Mouse (Mus musculus) neural tube, embryonic 14.5 days (tissue): ENCODE measurements around the gene Gm5148. TPM values are rescaled to one million over a fixed set of nuclear protein-coding genes. Genes with fewer than 3 reads are reported as not detected.

Experiments used
- ATAC-seq: fragments of 200-750 bp; cut with Nextera tagmentation; 2 replicates; pipeline ENCODE4 v1.8.0; 2017; ENCODE audit warnings: low read depth, mild to moderate bottlenecking, moderate TSS enrichment, moderate library complexity
- H3K27ac ChIP-seq: fragments of 300-500 bp; sonication (generic); 2 replicates; pipeline ENCODE4 v1.5.1; 2014; ENCODE audit warnings: low read depth, mild to moderate bottlenecking, control low read depth, low read length, moderate library complexity, mixed read lengths
- H3K27me3 ChIP-seq: fragments of 300-500 bp; sonication (generic); 2 replicates; pipeline ENCODE4 v1.6.1; 2014; ENCODE audit warnings: low read length; ENCODE audit not compliant: control insufficient read depth, insufficient read depth
- H3K36me3 ChIP-seq: fragments of 300-500 bp; sonication (generic); 2 replicates; pipeline ENCODE4 v1.6.1; 2014; ENCODE audit warnings: low read length, mixed read lengths; ENCODE audit not compliant: control insufficient read depth, insufficient read depth
- H3K4me1 ChIP-seq: fragments of 300-500 bp; sonication (generic); 2 replicates; pipeline ENCODE4 v1.6.1; 2014; ENCODE audit warnings: low read length; ENCODE audit not compliant: control insufficient read depth, insufficient read depth
- H3K4me2 ChIP-seq: fragments of 300-500 bp; sonication (generic); 2 replicates; pipeline ENCODE4 v1.6.1; 2014; ENCODE audit warnings: mild to moderate bottlenecking, low read depth, low read length, control low read depth
- H3K4me3 ChIP-seq: fragments of 300-500 bp; sonication (generic); 2 replicates; pipeline ENCODE4 v1.5.1; 2014; ENCODE audit warnings: low read depth, low read length, control low read depth, mixed read lengths
- H3K9ac ChIP-seq: fragments of 300-500 bp; sonication (generic); replicated peaks from 2 replicates; pipeline ENCODE4 v1.6.1; 2014; ENCODE audit warnings: low read depth, mild to moderate bottlenecking, control low read depth, low read length, mixed read lengths
- H3K9me3 ChIP-seq: fragments of 300-500 bp; sonication (generic); 2 replicates; pipeline ENCODE4 v1.6.1; 2016; ENCODE audit warnings: low read length; ENCODE audit not compliant: control insufficient read depth
- WGBS: fragments of 180-500 bp; shearing (Covaris S2); extraction: QIAGEN DNeasy Blood & Tissue Kit; methylation state at CpG from one replicate; pipeline ENCODE4 v1.1.7; 2014; 5-methylcytosine and 5-hydroxymethylcytosine counted together
- polyA plus RNA-seq: library from polyadenylated mRNA; unstranded; fragments of >200 nt; fragmentation: Nextera tagmentation; extraction: Ambion mirVana; gene quantifications from 2 replicates; pipeline ENCODE4 v1.2.1, GENCODE M21; 2014

Gene Gm5148
- polyA plus RNA-seq, 1 experiment from 2014 or later = 15.4 TPM

DNA sequence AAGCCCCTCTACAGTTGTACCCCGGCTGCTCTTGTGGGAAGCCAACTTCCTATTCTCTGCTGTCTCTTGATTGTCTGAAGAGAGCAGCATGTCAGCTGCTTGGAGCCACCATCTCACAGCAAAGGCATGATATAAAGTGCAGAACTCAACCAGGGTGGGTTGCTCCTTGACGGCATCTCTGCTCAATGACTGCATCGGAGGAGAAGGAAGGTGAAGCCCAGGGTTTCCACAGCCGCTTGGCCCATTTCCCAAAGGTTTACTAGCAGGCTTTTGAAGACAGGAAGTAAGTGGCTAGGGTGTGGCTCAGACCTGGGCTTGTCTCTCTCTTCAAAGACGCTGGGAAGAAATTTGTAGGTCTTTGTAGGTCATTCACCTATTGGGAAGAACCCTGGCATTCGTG lies 36.6 kb upstream of the Gm5148 start:
- Histone ChIP-seq H3K36me3 (no peaks in the 10 kb centered on the region), H3K4me3 (no peak overlapping the region), H3K9ac (no peak overlapping the region), H3K4me2 (no peak overlapping the region), H3K27ac (no peak overlapping the region), H3K9me3 (no peaks in the 10 kb centered on the region), H3K27me3 (no peaks in the 10 kb centered on the region), H3K4me1 (peaks cover 7% of the 10 kb centered on the region; the same call in 1 of the 2 replicates)
- WGBS = 89% methylated on average over 6 of the region's 6 CpGs
- ATAC-seq = no peak

DNA sequence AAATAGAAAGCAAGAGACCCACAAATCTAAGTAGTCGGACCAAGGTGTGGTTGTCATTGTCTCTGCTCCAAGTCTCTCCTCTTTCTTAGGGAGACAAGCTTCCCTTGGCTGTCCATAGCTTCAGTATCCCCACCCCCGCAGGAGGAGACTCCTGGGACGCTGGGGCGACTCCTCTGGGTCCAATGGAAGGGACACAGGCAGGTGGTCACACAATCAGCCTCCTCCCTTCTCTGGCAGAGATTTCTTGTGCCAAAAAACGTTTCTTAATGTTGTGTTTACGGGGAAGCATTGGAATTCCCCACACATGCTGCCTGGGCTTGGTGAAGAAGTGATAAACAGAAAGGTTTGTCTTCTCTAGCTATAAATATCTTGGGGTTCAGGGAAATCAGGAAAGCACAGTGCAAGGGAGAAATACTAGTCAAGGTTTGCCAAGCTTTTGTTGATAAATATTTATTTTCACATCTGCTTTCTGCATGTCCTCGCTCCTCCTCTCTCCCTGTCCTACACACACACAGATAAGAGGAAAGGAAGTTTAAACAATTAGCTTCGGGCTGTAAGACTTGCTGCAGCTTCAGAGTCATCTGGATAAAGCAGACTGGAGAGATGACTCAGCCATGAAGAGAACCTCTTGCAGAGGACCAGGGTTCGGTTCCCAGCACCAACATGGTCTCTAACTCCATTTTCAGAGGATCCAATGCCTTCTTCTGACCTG lies 34.5 kb upstream of the Gm5148 start:
- Histone ChIP-seq H3K9ac (no peak overlapping the region), H3K4me2 (peak overlapping the region; percentile 38; the same call in 1 of the 2 replicates), H3K9me3 (no peaks in the 10 kb centered on the region), H3K4me3 (no peak overlapping the region), H3K27me3 (no peaks in the 10 kb centered on the region), H3K36me3 (no peaks in the 10 kb centered on the region), H3K27ac (0 out of 2 replicates have a peak overlapping the region, but pooled peaks have one; percentile 16), H3K4me1 (peaks cover 7% of the 10 kb centered on the region; the same call in 1 of the 2 replicates)
- WGBS = 42% methylated on average over 9 of the region's 9 CpGs
- peak; percentile 29 for ATAC-seq

DNA sequence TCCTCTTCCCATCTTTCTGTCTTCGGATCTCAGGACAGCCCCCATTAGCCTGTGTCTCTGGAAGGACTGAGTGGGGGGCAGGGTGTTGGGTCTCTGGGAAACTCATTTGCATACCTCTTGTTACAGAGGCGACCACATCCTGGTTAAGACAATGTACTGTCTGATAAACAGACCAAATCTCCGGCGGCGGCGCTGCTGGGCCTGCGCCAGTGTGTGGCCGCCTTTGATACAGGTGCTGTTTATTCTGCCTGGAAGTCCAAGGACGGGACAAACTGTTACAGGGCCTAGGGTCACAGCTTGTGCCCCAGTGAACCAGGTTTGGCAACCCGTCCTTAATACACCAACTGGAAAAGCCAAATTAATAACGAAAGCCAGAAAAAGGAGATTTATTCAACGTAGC lies 33.8 kb upstream of the Gm5148 start:
- Histone ChIP-seq H3K36me3 (no peaks in the 10 kb centered on the region), H3K9ac (no peak overlapping the region), H3K27me3 (no peaks in the 10 kb centered on the region), H3K4me2 (peak overlapping the region; percentile 38; the same call in 1 of the 2 replicates), H3K27ac (0 out of 2 replicates have a peak overlapping the region, but pooled peaks have one; percentile 16), H3K9me3 (no peaks in the 10 kb centered on the region), H3K4me3 (no peak overlapping the region), H3K4me1 (peaks cover 7% of the 10 kb centered on the region; the same call in 1 of the 2 replicates)
- peak; percentile 90 for ATAC-seq
- WGBS = 3% methylated on average over 12 of the region's 12 CpGs

DNA sequence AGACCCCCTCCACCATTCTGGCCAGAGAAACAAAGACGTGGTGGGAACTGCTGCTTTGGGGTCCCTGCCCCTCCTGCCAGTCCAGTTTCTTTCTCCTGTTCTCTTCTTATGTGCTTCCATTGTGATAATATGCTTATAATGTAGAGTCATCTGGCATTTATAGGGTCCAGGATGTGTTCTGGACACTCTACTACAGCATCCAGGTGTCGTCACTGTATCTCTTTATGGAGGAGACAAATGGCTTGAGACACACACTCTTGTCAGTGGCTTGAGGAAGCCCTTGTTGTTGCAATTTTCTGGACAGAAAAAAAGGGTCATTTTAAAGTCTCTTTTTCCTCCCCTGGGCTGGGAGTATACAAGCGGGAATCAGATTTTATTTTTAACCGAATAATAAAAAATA lies 33.3 kb upstream of the Gm5148 start:
- 0 out of 2 replicates have a peak, but pooled peaks have one; percentile 7 for ATAC-seq
- no peak overlapping the region for H3K4me2 ChIP-seq
- H3K9me3 ChIP-seq = no peaks in the 10 kb centered on the region
- no peaks in the 10 kb centered on the region for H3K36me3 ChIP-seq
- H3K27me3 ChIP-seq = no peaks in the 10 kb centered on the region
- no peak overlapping the region for H3K9ac ChIP-seq
- no peak overlapping the region for H3K4me3 ChIP-seq
- peaks cover 7% of the 10 kb centered on the region; the same call in 1 of the 2 replicates for H3K4me1 ChIP-seq
- WGBS = 26% methylated on average over 4 of the region's 4 CpGs
- H3K27ac ChIP-seq = no peak overlapping the region

DNA sequence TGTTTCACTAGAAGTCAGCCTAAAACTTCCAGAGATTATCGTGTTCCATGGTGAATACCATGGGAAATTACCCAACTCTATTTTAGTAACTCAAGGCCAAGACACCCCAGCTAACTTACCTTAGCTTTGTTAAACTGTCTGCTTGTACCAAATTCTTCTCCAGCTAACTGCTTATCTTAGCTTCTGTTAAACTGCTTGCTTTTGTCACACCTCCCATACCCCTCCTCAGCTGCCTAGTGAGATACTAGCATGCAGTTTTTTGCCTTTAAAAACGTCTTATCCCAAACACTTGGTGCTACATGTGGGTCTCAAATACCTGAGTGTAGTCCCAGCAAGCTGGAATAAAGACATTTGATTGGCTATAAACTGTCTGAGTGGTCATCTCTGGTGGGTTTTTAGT lies 31.7 kb upstream of the Gm5148 start:
- Histone ChIP-seq H3K4me3 (no peak overlapping the region), H3K4me1 (peaks cover 7% of the 10 kb centered on the region; the same call in 1 of the 2 replicates), H3K9ac (no peak overlapping the region), H3K36me3 (no peaks in the 10 kb centered on the region), H3K27ac (no peak overlapping the region), H3K4me2 (no peak overlapping the region), H3K9me3 (no peaks in the 10 kb centered on the region), H3K27me3 (no peaks in the 10 kb centered on the region)
- WGBS = 67% methylated on average over 2 of the region's 2 CpGs
- ATAC-seq = no peak

DNA sequence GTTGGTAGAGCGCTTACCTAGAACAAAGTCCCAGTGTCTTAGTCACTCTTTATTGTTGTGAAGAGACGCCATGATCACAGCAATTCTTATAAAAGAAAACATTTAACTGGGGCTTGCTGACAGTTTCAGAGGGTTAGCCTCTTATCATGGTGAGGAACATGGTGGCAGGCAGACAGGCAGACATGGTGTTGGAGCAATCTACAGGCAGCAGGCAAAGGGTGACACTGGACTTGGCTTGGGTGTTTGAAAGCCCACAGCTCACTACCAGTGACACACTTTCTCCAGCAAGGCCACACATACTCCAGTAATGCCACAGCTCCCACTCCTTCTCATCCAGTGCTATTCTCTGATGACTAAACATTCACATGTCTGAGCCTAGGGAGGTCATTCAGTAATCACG lies 30.3 kb upstream of the Gm5148 start:
- no peak overlapping the region for H3K9ac ChIP-seq
- H3K36me3 ChIP-seq = no peaks in the 10 kb centered on the region
- no peaks in the 10 kb centered on the region for H3K9me3 ChIP-seq
- peaks cover 7% of the 10 kb centered on the region; the same call in 1 of the 2 replicates for H3K4me1 ChIP-seq
- H3K4me2 ChIP-seq = no peak overlapping the region
- no peak overlapping the region for H3K4me3 ChIP-seq
- no peak overlapping the region for H3K27ac ChIP-seq
- H3K27me3 ChIP-seq = no peaks in the 10 kb centered on the region
- WGBS = 92% methylated on average over 3 of the region's 3 CpGs
- ATAC-seq = no peak

DNA sequence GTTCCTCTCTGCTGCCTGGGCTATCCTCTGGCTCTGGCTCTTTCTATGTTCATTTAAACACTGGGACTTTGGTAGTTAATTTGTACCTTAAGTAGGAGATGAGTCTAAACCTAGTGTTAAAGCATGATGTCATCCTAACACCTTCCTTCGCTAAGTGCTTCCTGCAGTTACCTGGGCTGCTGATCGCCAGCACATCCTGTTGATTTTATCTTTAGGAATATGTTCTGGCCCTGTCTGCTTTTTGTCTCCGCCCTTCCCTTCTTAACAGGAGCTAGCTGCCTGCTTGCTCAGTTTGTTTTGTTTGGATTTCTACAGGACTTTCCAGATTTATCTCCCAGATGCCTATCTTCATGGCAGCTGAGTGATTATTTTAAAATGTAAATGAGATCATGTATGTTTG lies 28.9 kb upstream of the Gm5148 start:
- H3K9me3 ChIP-seq = no peaks in the 10 kb centered on the region
- no peak overlapping the region for H3K27ac ChIP-seq
- H3K4me3 ChIP-seq = no peak overlapping the region
- 94% methylated on average over 3 of the region's 3 CpGs for WGBS
- no peak overlapping the region for H3K4me2 ChIP-seq
- no peak for ATAC-seq
- H3K9ac ChIP-seq = no peak overlapping the region
- H3K4me1 ChIP-seq = peaks cover 4% of the 10 kb centered on the region; the same call in 1 of the 2 replicates
- no peaks in the 10 kb centered on the region for H3K27me3 ChIP-seq
- no peaks in the 10 kb centered on the region for H3K36me3 ChIP-seq

DNA sequence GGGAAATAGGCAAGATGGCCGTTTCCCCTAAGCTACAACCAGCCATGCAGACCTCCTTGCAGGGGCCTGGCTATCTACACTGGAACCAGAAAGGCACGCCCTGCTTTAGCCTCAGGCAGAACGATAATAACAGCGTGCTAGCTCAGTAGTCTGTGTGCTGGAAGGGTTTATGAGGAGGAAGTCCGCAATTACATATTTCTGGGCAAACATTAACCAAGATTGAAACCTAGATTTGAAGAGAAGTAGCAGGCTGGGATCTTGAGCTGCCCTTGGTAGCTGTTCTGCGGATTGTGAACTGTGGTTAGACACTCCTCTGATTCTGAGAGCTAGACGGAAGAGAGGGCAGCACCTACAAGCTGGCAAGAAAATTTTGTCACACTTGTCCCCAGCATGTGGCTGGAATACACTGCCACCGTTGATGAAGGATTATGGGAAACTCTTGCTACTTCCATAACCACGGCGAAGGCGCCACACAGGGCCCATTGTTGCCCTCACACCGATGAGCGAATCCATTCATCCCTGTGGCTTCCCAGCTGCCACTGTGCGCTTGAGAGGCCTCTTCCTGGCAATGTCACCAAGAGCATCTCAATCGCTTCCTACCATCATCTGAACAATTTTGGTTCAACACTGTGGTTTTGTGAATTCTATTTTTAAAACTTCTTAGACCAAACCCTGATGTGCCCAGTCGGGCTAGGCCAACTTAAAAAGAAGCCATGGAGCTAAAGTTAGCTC lies 23.9 kb upstream of the Gm5148 start:
- H3K4me2 ChIP-seq = no peak overlapping the region
- H3K36me3 ChIP-seq = no peaks in the 10 kb centered on the region
- no peak overlapping the region for H3K9ac ChIP-seq
- H3K27me3 ChIP-seq = no peaks in the 10 kb centered on the region
- no peaks in the 10 kb centered on the region for H3K9me3 ChIP-seq
- 82% methylated on average over 16 of the region's 16 CpGs for WGBS
- no peak for ATAC-seq
- H3K4me3 ChIP-seq = no peak overlapping the region
- H3K4me1 ChIP-seq = no peaks in the 10 kb centered on the region
- no peak overlapping the region for H3K27ac ChIP-seq
